Mouse (Mus musculus) lung, adult 18-20 months (tissue): Measurements from ENCODE around the gene Ass1.

Experiments used
- DNase-seq, 2 experiments: peaks; one replicate each; pipeline ENCODE4 v3.0.0; 2022; ENCODE audit warnings: mixed read lengths in 2 of 2

Gene Ass1

GRCm38 (mm10) chr2:31458989-31459936 is 10.7 kb upstream of the Ass1 start:
- no peak for DNase-seq

- no peak for DNase-seq
Measured at GRCm38 (mm10) chr2:31460025-31460571, 9.9 kb upstream of the Ass1 start.

GRCm38 (mm10) chr2:31460920-31461319 is 9.1 kb upstream of the Ass1 start:
- DNase-seq, result no peak

- DNase-seq, result no peak
Measured at GRCm38 (mm10) chr2:31462051-31462450, 8.0 kb upstream of the Ass1 start.

GRCm38 (mm10) chr2:31463253-31463652 is 6.8 kb upstream of the Ass1 start:
- DNase-seq, result no peak

GRCm38 (mm10) chr2:31463696-31464528 is 6.1 kb upstream of the Ass1 start:
- no peak for DNase-seq

- no peak for DNase-seq
Measured at GRCm38 (mm10) chr2:31464529-31464910, 5.5 kb upstream of the Ass1 start.

- no peak for DNase-seq
Measured at GRCm38 (mm10) chr2:31467457-31467856, 2.5 kb upstream of the Ass1 start.

- no peak for DNase-seq
Measured at GRCm38 (mm10) chr2:31468857-31469256, 1.1 kb upstream of the Ass1 start.

GRCm38 (mm10) chr2:31469480-31469879 is 527 bp upstream of the Ass1 start:
- no peak for DNase-seq

- peak; percentile 70 to 78 for DNase-seq
Measured at GRCm38 (mm10) chr2:31470683-31471385, 827 bp downstream of the Ass1 start.

- no peak for DNase-seq
Measured at GRCm38 (mm10) chr2:31471611-31472010, 1.6 kb downstream of the Ass1 start.

GRCm38 (mm10) chr2:31472406-31473065 is 2.5 kb downstream of the Ass1 start:
- DNase-seq, result peak in 1 of 2 experiments; percentile 67

GRCm38 (mm10) chr2:31473941-31474340 is 3.9 kb downstream of the Ass1 start:
- no peak for DNase-seq

GRCm38 (mm10) chr2:31474686-31475085 is 4.7 kb downstream of the Ass1 start:
- DNase-seq, result no peak

- DNase-seq, result no peak
Measured at GRCm38 (mm10) chr2:31476107-31476820, 6.3 kb downstream of the Ass1 start.

- no peak for DNase-seq
Measured at GRCm38 (mm10) chr2:31477234-31478161, 7.5 kb downstream of the Ass1 start.

GRCm38 (mm10) chr2:31482914-31483575 is 13.0 kb downstream of the Ass1 start:
- peak; percentile 75 to 82 for DNase-seq

- peak; percentile 34 to 57 for DNase-seq
Measured at GRCm38 (mm10) chr2:31484187-31484586, 14.2 kb downstream of the Ass1 start.

GRCm38 (mm10) chr2:31489166-31489565 is 19.2 kb downstream of the Ass1 start:
- no peak for DNase-seq
